Mouse (Mus musculus): Measurements from ENCODE around the gene Arhgap25.

The Arhgap25 gene

GRCm38 (mm10) chr6:87436745-87437144, 96.3 kb downstream of the Arhgap25 start:
- DNase-seq, result no peak

GRCm38 (mm10) chr6:87435791-87436190, 97.3 kb downstream of the Arhgap25 start:
- no peak for DNase-seq

- DNase-seq, result no peak
Observed at GRCm38 (mm10) chr6:87428487-87429044, 104.5 kb downstream of the Arhgap25 start, which contains the start of gene Bmp10. TSS of gene Bmp10 (plus strand) at chr6:87428994.

- no peak for DNase-seq
Observed at GRCm38 (mm10) chr6:87427616-87428015, 105.4 kb downstream of the Arhgap25 start.

GRCm38 (mm10) chr6:87426954-87427353, 106.1 kb downstream of the Arhgap25 start:
- peak in 1 of 2 experiments; percentile 6 for DNase-seq

GRCm38 (mm10) chr6:87424037-87424816, 108.8 kb downstream of the Arhgap25 start:
- peak; percentile 40 to 69 for DNase-seq

GRCm38 (mm10) chr6:87422304-87422703, 110.8 kb downstream of the Arhgap25 start:
- no peak for DNase-seq

GRCm38 (mm10) chr6:87412011-87412410, 121.0 kb downstream of the Arhgap25 start:
- DNase-seq, result no peak
